Mouse (Mus musculus): ENCODE results near the gene Eif2d. TPM values are rescaled to one million over a fixed set of nuclear protein-coding genes. Genes with fewer than 3 reads are reported as not detected.
A peak's percentile ranks its signal among the peaks of the same experiment; 100 is the strongest.

Eif2d gene
- polyA plus RNA-seq, 2 experiments = 19.0 to 30.1 TPM

GRCm38 (mm10) chr1:131134942-131135522 lies 17.9 kb upstream of the Eif2d start:
- Histone ChIP-seq H3K4me3 (ENCODE audit: insufficient read depth in 1 of 2, low read depth in 2 of 2, low read length in 2 of 2) (peak overlapping the region; percentile 61 to 77), H3K4me2 (ENCODE audit: low read depth) (peak overlapping the region; percentile 92)

DNA sequence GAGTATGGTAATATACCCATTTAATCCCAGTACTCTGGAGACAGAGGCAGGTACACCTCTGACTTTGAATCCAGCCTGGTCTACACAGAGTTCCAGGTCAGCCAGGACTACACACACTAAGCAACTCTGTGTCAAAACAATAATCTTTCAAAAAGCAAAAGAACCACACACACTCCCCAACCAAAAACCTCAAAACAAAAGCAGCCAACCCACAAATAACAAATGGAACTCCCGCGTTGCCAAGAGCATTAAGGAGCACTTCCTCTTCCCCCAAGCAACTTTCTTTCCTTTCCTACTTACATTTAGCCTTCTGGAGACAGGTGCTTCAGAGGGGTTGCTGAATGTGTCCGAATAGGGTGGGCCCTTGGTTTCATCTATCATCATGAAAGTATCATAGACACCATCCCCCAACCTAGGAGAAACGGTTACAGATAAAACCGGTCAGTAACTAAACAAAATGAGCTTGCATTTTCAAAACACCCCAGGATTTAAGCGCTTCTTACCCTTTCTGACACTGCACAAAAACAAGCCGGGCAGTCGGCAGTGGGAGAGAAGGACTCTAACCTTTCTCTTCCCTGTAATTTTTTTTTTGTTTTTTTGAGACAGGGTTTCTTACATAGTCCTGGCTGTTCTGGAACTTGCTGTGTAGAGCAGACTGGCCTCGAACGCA lies 16.9 kb upstream of the Eif2d start:
- peak overlapping the region; percentile 88 for H3K27ac ChIP-seq
- WGBS (ENCODE audit: insufficient replicate concordance) = 14% methylated on average over 10 of the region's 10 CpGs
- H3K4me2 ChIP-seq (ENCODE audit: low read depth) = peak overlapping the region; percentile 92
- peak overlapping the region; percentile 61 to 77 for H3K4me3 ChIP-seq (ENCODE audit: insufficient read depth in 1 of 2, low read depth in 2 of 2, low read length in 2 of 2)
- H3K4me1 ChIP-seq (replicated peaks; ENCODE audit: control insufficient read depth in 2 of 2, insufficient read depth in 2 of 2, low read length in 1 of 2) = peaks cover 18 to 25% of the 10 kb centered on the region in 2 experiments
- peaks cover 23% of the 10 kb centered on the region for H3K36me3 ChIP-seq (replicated peaks; ENCODE audit: control insufficient read depth, insufficient read depth, low read depth)
- TF ChIP-seq CTCF (IDR thresholded peaks at IDR 0.05; ENCODE audit: low read depth) = no peak
- peak; percentile 45; the same call in 1 of the 2 replicates for TF ChIP-seq EP300 (IDR thresholded peaks at IDR 0.05; ENCODE audit: low read depth)
- DNase-seq (ENCODE audit: low read depth in 3 of 3, low spot score in 3 of 3) (peak in 2 of 3 experiments; percentile 50 to 55), ATAC-seq (ENCODE audit: insufficient read depth) (peak; percentile 27)
- peak overlapping the region; percentile 93 for H3K9ac ChIP-seq (replicated peaks)
- H3K9me3 ChIP-seq (ENCODE audit: control insufficient read depth, low read length) = no peaks in the 10 kb centered on the region
- no peaks in the 10 kb centered on the region for H3K27me3 ChIP-seq (ENCODE audit: control insufficient read depth, insufficient read depth, low read length)

More at GRCm38 (mm10) chr1:131134942-131135522, 17.9 kb upstream of the Eif2d start:
- no peaks in the 10 kb centered on the region for H3K9me3 ChIP-seq (ENCODE audit: control insufficient read depth, low read length)
- WGBS (ENCODE audit: insufficient replicate concordance) = 39% methylated on average over 8 of the region's 8 CpGs
- peaks cover 31% of the 10 kb centered on the region for H3K36me3 ChIP-seq (replicated peaks; ENCODE audit: control insufficient read depth, insufficient read depth, low read depth)
- no peak for DNase-seq (ENCODE audit: low read depth in 3 of 3, low spot score in 3 of 3)
- ATAC-seq (ENCODE audit: insufficient read depth) = no peak
- H3K27ac ChIP-seq = peak overlapping the region; percentile 88
- no peak for TF ChIP-seq CTCF (IDR thresholded peaks at IDR 0.05; ENCODE audit: low read depth)
- peak; percentile 17; the same call in 1 of the 2 replicates for TF ChIP-seq EP300 (IDR thresholded peaks at IDR 0.05; ENCODE audit: low read depth)
- H3K4me1 ChIP-seq (replicated peaks; ENCODE audit: control insufficient read depth in 2 of 2, insufficient read depth in 2 of 2, low read length in 1 of 2) = peaks cover 18 to 25% of the 10 kb centered on the region in 2 experiments
- H3K27me3 ChIP-seq (ENCODE audit: control insufficient read depth, insufficient read depth, low read length) = no peaks in the 10 kb centered on the region
- H3K9ac ChIP-seq (replicated peaks) = peak overlapping the region; percentile 93

DNA sequence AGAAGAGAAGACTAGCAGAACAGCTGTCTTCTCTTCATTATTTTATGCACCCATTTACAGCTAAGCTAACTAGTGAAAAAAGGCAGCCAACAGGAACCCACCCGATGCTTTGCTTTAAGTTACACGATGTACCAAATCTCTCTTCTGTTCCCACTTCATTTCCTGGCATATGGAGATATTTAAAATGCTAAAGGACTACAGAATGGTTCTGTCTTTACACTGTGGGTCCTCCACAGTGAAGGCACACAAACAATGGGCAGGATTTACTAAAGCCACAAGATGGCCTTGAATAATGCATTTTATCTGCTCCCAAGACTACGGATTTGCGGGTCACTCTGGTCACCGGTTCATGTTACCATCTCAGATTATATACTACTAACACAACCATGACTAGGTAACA lies 15.9 kb upstream of the Eif2d start:
- ATAC-seq (ENCODE audit: insufficient read depth) (no peak), DNase-seq (ENCODE audit: low read depth in 3 of 3, low spot score in 3 of 3) (no peak)
- H3K36me3 ChIP-seq (replicated peaks; ENCODE audit: control insufficient read depth, insufficient read depth, low read depth) = peaks cover 23% of the 10 kb centered on the region
- WGBS (ENCODE audit: insufficient replicate concordance) = 11% methylated on average over 5 of the region's 5 CpGs
- peaks cover 18 to 25% of the 10 kb centered on the region in 2 experiments for H3K4me1 ChIP-seq (replicated peaks; ENCODE audit: control insufficient read depth in 2 of 2, insufficient read depth in 2 of 2, low read length in 1 of 2)
- H3K27me3 ChIP-seq (ENCODE audit: control insufficient read depth, insufficient read depth, low read length) = no peaks in the 10 kb centered on the region
- peak overlapping the region; percentile 93 for H3K9ac ChIP-seq (replicated peaks)
- peak overlapping the region; percentile 88 for H3K27ac ChIP-seq
- TF ChIP-seq CTCF (IDR thresholded peaks at IDR 0.05; ENCODE audit: low read depth) (no peak), EP300 (IDR thresholded peaks at IDR 0.05; ENCODE audit: low read depth) (no peak)
- H3K9me3 ChIP-seq (ENCODE audit: control insufficient read depth, low read length) = no peaks in the 10 kb centered on the region
- peak overlapping the region; percentile 92 for H3K4me2 ChIP-seq (ENCODE audit: low read depth)
- peak overlapping the region; percentile 74 to 77 for H3K4me3 ChIP-seq (ENCODE audit: insufficient read depth in 1 of 2, low read depth in 2 of 2, low read length in 2 of 2)

DNA sequence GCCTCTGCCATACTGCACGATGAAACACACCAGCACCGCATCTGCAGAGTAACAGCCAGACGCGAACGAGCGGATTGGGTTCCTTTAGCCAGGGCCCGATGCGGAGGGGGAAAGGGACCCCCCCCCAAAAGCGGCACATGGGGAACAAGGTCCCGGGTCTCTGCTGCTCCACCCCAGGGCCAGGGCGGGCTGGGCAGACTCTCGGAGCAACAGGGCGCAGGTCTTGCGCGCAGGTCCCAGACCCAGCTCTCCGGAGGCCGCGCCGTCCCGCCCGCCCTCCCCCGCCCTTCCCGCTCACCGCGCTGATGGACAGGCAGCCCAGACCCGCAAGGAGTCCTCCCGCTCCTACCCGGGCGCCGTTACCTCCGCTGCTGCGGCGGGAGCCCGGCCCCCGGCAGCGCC lies 15.3 kb upstream of the Eif2d start:
- TF ChIP-seq CTCF (IDR thresholded peaks at IDR 0.05; ENCODE audit: low read depth) (no peak), EP300 (IDR thresholded peaks at IDR 0.05; ENCODE audit: low read depth) (no peak)
- Histone ChIP-seq H3K4me1 (replicated peaks; ENCODE audit: control insufficient read depth in 2 of 2, insufficient read depth in 2 of 2, low read length in 1 of 2) (peaks cover 18 to 28% of the 10 kb centered on the region in 2 experiments), H3K9me3 (ENCODE audit: control insufficient read depth, low read length) (no peaks in the 10 kb centered on the region), H3K4me2 (ENCODE audit: low read depth) (peak overlapping the region; percentile 92), H3K27ac (peak overlapping the region; percentile 86), H3K27me3 (ENCODE audit: control insufficient read depth, insufficient read depth, low read length) (no peaks in the 10 kb centered on the region), H3K36me3 (replicated peaks; ENCODE audit: control insufficient read depth, insufficient read depth, low read depth) (peaks cover 18% of the 10 kb centered on the region), H3K9ac (replicated peaks) (peak overlapping the region; percentile 93), H3K4me3 (ENCODE audit: insufficient read depth in 1 of 2, low read depth in 2 of 2, low read length in 2 of 2) (peak overlapping the region; percentile 77 to 91)
- peak in 1 of 3 experiments; percentile 33 for DNase-seq (ENCODE audit: low read depth in 3 of 3, low spot score in 3 of 3)
- peak; percentile 76 for ATAC-seq (ENCODE audit: insufficient read depth)
- WGBS (ENCODE audit: insufficient replicate concordance) = under 1% methylated on average over 34 of the region's 36 CpGs

All from liver, embryonic 14.5 days (tissue).